In the genomic region with DNA sequence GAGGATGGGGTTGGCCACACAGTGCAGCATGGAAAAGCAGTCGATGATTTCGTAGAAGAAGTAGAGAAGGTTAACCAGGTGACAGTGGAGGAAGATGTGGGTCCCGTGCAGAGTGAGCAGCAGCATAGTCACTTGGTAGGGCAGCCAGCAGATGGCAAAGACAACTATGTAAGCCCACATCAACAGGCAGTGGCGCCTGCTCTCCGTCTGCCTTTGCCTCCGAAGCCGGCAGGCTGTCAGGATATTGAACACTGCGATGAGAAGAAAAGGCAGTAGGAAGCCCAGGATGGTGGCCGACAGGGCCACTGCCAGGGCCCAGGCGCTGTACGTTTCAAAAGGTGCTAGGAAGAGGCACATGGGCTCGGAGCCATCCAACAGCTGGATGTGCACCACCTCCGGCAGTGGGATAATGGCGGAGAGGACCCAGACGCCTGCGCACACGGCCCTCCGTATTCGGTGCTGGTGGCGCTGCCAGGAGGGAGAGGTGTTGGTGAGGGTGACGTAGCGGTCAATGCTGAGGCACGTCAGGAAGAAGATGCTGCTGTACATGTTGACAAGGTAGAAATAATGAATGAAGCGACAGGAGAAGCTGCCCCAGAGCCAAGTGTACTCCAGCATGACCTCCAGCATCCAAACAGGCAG, we compare ENCODE assay signal across 8 mouse cellular contexts. TPM values are rescaled to one million over a fixed set of nuclear protein-coding genes. Genes with fewer than 3 reads are reported as not detected.
DNase-seq lines count a peak whose midpoint lies in the region; ATAC-seq and TF ChIP-seq lines count a peak whose summit lies in the region.

No protein-coding gene starts in this region.

- peak overlapping the region; percentile 54 for H3K4me2 ChIP-seq in lung, embryonic 14.5 days
- peak overlapping the region; percentile 43 for H3K4me2 ChIP-seq in forebrain, embryonic 13.5 days
- H3K4me2 ChIP-seq in intestine, embryonic 14.5 days (ENCODE audit: low read length) = peak overlapping the region; percentile 31
- H3K4me2 ChIP-seq in neural tube, embryonic 14.5 days (ENCODE audit: low read depth, low read length) = peak overlapping the region; percentile 9; the same call in 1 of the 2 replicates

- H3K4me3 ChIP-seq in lung, embryonic 14.5 days (ENCODE audit: low read depth, low read length) = peak overlapping the region; percentile 24
- H3K4me3 ChIP-seq in forebrain, embryonic 13.5 days = peak overlapping the region; percentile 14; the same call in 1 of the 2 replicates
- H3K4me3 ChIP-seq in intestine, embryonic 14.5 days (ENCODE audit: low read depth, low read length) = no peak overlapping the region
- H3K4me3 ChIP-seq in neural tube, embryonic 14.5 days (ENCODE audit: low read depth, low read length) = no peak overlapping the region; the same call in 1 of the 2 replicates

- 0 out of 2 replicates have a peak overlapping the region, but pooled peaks have one; percentile 18 for H3K27ac ChIP-seq in lung, embryonic 14.5 days (ENCODE audit: low read depth)
- H3K27ac ChIP-seq in forebrain, embryonic 13.5 days = no peak overlapping the region
- H3K27ac ChIP-seq in intestine, embryonic 14.5 days (ENCODE audit: low read depth) = no peak overlapping the region
- no peak overlapping the region for H3K27ac ChIP-seq in neural tube, embryonic 14.5 days (ENCODE audit: low read depth, low read length)

- intact Hi-C loops in gastrocnemius, postnatal 14 days (cut with DNase I; ENCODE audit: low total_unique reads) = no loop called here

- no peak for DNase-seq in lung, embryonic 14.5 days
- DNase-seq in lung, postnatal 36 days = no peak
- DNase-seq in intestine, embryonic 14.5 days (ENCODE audit: low spot score) = no peak
- no peak for DNase-seq in adrenal gland, adult 2 months
- no peak for DNase-seq in cerebellum, postnatal 4 days (ENCODE audit: low spot score in 2 of 2)
- DNase-seq in gastrocnemius, postnatal 14 days = no peak

- H3K9ac ChIP-seq in lung, embryonic 14.5 days = no peak overlapping the region; the same call in 1 of the 2 replicates
- H3K9ac ChIP-seq in forebrain, embryonic 13.5 days = 0 out of 2 replicates have a peak overlapping the region, but pooled peaks have one; percentile 9
- H3K9ac ChIP-seq in intestine, embryonic 14.5 days (ENCODE audit: low read length) = no peak overlapping the region
- H3K9ac ChIP-seq in neural tube, embryonic 14.5 days (replicated peaks; ENCODE audit: low read depth, low read length) = no peak overlapping the region

- 49% methylated on average over 24 of the region's 24 CpGs for WGBS in lung, embryonic 14.5 days
- WGBS in forebrain, embryonic 13.5 days = 53% methylated on average over 24 of the region's 24 CpGs
- WGBS in intestine, embryonic 14.5 days = 56% methylated on average over 24 of the region's 24 CpGs
- WGBS in neural tube, embryonic 14.5 days = 50% methylated on average over 24 of the region's 24 CpGs

- TF ChIP-seq CTCF in lung, embryonic 14.5 days (IDR thresholded peaks at IDR 0.05; ENCODE audit: low read depth) = no peak

- H3K9me3 ChIP-seq in lung, embryonic 14.5 days (ENCODE audit: low read depth, low read length) = no peaks in the 10 kb centered on the region
- no peaks in the 10 kb centered on the region for H3K9me3 ChIP-seq in forebrain, embryonic 13.5 days (replicated peaks)
- no peaks in the 10 kb centered on the region for H3K9me3 ChIP-seq in intestine, embryonic 14.5 days (ENCODE audit: control insufficient read depth, low read length)
- no peaks in the 10 kb centered on the region for H3K9me3 ChIP-seq in neural tube, embryonic 14.5 days (ENCODE audit: control insufficient read depth, low read length)

- peaks cover 30% of the 10 kb centered on the region for H3K36me3 ChIP-seq in lung, embryonic 14.5 days (ENCODE audit: insufficient read depth)
- peaks cover 35% of the 10 kb centered on the region for H3K36me3 ChIP-seq in forebrain, embryonic 13.5 days (ENCODE audit: poor library complexity, severe bottlenecking)
- peaks cover 16% of the 10 kb centered on the region for H3K36me3 ChIP-seq in intestine, embryonic 14.5 days (ENCODE audit: control insufficient read depth, insufficient read depth, low read length)
- peaks cover 15% of the 10 kb centered on the region for H3K36me3 ChIP-seq in neural tube, embryonic 14.5 days (ENCODE audit: control insufficient read depth, insufficient read depth, low read length)

- H3K4me1 ChIP-seq in lung, embryonic 14.5 days (ENCODE audit: insufficient read depth) = 0 out of 2 replicates have a peak, but pooled peaks cover 5% of the 10 kb centered on the region
- 0 out of 2 replicates have a peak, but pooled peaks cover 5% of the 10 kb centered on the region for H3K4me1 ChIP-seq in forebrain, embryonic 13.5 days
- peaks cover 10% of the 10 kb centered on the region; the same call in 1 of the 2 replicates for H3K4me1 ChIP-seq in intestine, embryonic 14.5 days (replicated peaks; ENCODE audit: control insufficient read depth, insufficient read depth, low read length)
- H3K4me1 ChIP-seq in neural tube, embryonic 14.5 days (ENCODE audit: control insufficient read depth, insufficient read depth, low read length) = peaks cover 2% of the 10 kb centered on the region; the same call in 1 of the 2 replicates

- ATAC-seq in lung, embryonic 14.5 days (ENCODE audit: insufficient read depth) = no peak
- ATAC-seq in forebrain, embryonic 13.5 days = 0 out of 2 replicates have a peak, but pooled peaks have one; percentile 30
- no peak for ATAC-seq in intestine, embryonic 14.5 days (replicated peaks; ENCODE audit: low FRiP score, low TSS enrichment, low read depth)
- ATAC-seq in neural tube, embryonic 14.5 days (ENCODE audit: low read depth) = no peak

- no peaks in the 10 kb centered on the region for H3K27me3 ChIP-seq in lung, embryonic 14.5 days (ENCODE audit: insufficient read depth, low read length)
- no peaks in the 10 kb centered on the region for H3K27me3 ChIP-seq in forebrain, embryonic 13.5 days
- no peaks in the 10 kb centered on the region for H3K27me3 ChIP-seq in intestine, embryonic 14.5 days (replicated peaks; ENCODE audit: control insufficient read depth, insufficient read depth, low read length)
- H3K27me3 ChIP-seq in neural tube, embryonic 14.5 days (ENCODE audit: control insufficient read depth, insufficient read depth, low read length) = no peaks in the 10 kb centered on the region

RNA-seq across cellular contexts. Expression of gene Gpr182, which starts 1.3 kb away (rescaled TPM):
- polyA plus RNA-seq in lung, embryonic 14.5 days (2014; fragmentation: Nextera tagmentation; extraction: Ambion mirVana) = 2.6 and 3.2 TPM in 2 replicates
- polyA plus RNA-seq in forebrain, embryonic 13.5 days (2015; fragmentation: Nextera tagmentation; extraction: Ambion mirVana) = 0.39 and 0.48 TPM in 2 replicates
- polyA plus RNA-seq in intestine, embryonic 14.5 days (2014; fragmentation: Nextera tagmentation; extraction: Ambion mirVana) = 0.39 and 0.43 TPM in 2 replicates
- polyA plus RNA-seq in neural tube, embryonic 14.5 days (2014; fragmentation: Nextera tagmentation; extraction: Ambion mirVana) = 0.13 and 0.33 TPM in 2 replicates
- total RNA-seq in adrenal gland, adult 2 months (2021) = 1 to 10 TPM; 8.2 to 8.5 TPM
- polyA plus RNA-seq in adrenal gland, adult 2 months (2012; rRNA removed) = 18.5 and 21.0 TPM in 2 replicates
- under 1 TPM; 0.47 to 0.80 TPM for total RNA-seq in gastrocnemius, postnatal 14 days (2021)

RNA-seq across cellular contexts. Expression of gene Rdh1, which starts 9.3 kb away (rescaled TPM):
- 0.04 TPM in 1 of 2 replicates, not detected in the other for polyA plus RNA-seq in lung, embryonic 14.5 days (2014; fragmentation: Nextera tagmentation; extraction: Ambion mirVana)
- not detected in 2 replicates for polyA plus RNA-seq in forebrain, embryonic 13.5 days (2015; fragmentation: Nextera tagmentation; extraction: Ambion mirVana)
- 0.07 TPM in 1 of 2 replicates, not detected in the other for polyA plus RNA-seq in intestine, embryonic 14.5 days (2014; fragmentation: Nextera tagmentation; extraction: Ambion mirVana)
- polyA plus RNA-seq in neural tube, embryonic 14.5 days (2014; fragmentation: Nextera tagmentation; extraction: Ambion mirVana) = not detected in 2 replicates
- total RNA-seq in adrenal gland, adult 2 months (2021) = 1 to 10 TPM in 1 of 2 experiments, under 1 TPM in 1; 0.41 to 1.5 TPM
- 0.98 and 1.4 TPM in 2 replicates for polyA plus RNA-seq in adrenal gland, adult 2 months (2012; rRNA removed)
- total RNA-seq in gastrocnemius, postnatal 14 days (2021) = under 1 TPM in 1 of 2 experiments, not detected in 1; 0.16 TPM

RNA-seq across cellular contexts. Expression of gene Rdh16f1, which starts 9.3 kb away (rescaled TPM):
- polyA plus RNA-seq in lung, embryonic 14.5 days (2014; fragmentation: Nextera tagmentation; extraction: Ambion mirVana) = not detected in 2 replicates
- not detected in 2 replicates for polyA plus RNA-seq in forebrain, embryonic 13.5 days (2015; fragmentation: Nextera tagmentation; extraction: Ambion mirVana)
- polyA plus RNA-seq in intestine, embryonic 14.5 days (2014; fragmentation: Nextera tagmentation; extraction: Ambion mirVana) = not detected in 2 replicates
- polyA plus RNA-seq in neural tube, embryonic 14.5 days (2014; fragmentation: Nextera tagmentation; extraction: Ambion mirVana) = 0.25 TPM in 1 of 2 replicates, not detected in the other
- total RNA-seq in adrenal gland, adult 2 months (2021) = 1 to 10 TPM; 1.1 to 2.9 TPM
- 1.5 TPM in 2 replicates for polyA plus RNA-seq in adrenal gland, adult 2 months (2012; rRNA removed)
- under 1 TPM; 0.24 to 0.51 TPM for total RNA-seq in gastrocnemius, postnatal 14 days (2021)

RNA-seq across cellular contexts. Expression of gene Zbtb39, which starts 10.9 kb away (rescaled TPM):
- polyA plus RNA-seq in lung, embryonic 14.5 days (2014; fragmentation: Nextera tagmentation; extraction: Ambion mirVana) = 4.2 and 4.4 TPM in 2 replicates
- 4.3 TPM in 2 replicates for polyA plus RNA-seq in forebrain, embryonic 13.5 days (2015; fragmentation: Nextera tagmentation; extraction: Ambion mirVana)
- 3.9 and 4.1 TPM in 2 replicates for polyA plus RNA-seq in intestine, embryonic 14.5 days (2014; fragmentation: Nextera tagmentation; extraction: Ambion mirVana)
- 4.8 TPM in 2 replicates for polyA plus RNA-seq in neural tube, embryonic 14.5 days (2014; fragmentation: Nextera tagmentation; extraction: Ambion mirVana)
- total RNA-seq in adrenal gland, adult 2 months (2021) = 10 to 100 TPM; 11.0 to 11.8 TPM
- polyA plus RNA-seq in adrenal gland, adult 2 months (2012; rRNA removed) = 5.6 and 5.8 TPM in 2 replicates
- 1 to 10 TPM; 4.7 to 4.9 TPM for total RNA-seq in gastrocnemius, postnatal 14 days (2021)

RNA-seq across cellular contexts. Expression of gene Rdh9, which starts 25.9 kb away (rescaled TPM):
- 0.34 TPM in 1 of 2 replicates, not detected in the other for polyA plus RNA-seq in lung, embryonic 14.5 days (2014; fragmentation: Nextera tagmentation; extraction: Ambion mirVana)
- polyA plus RNA-seq in forebrain, embryonic 13.5 days (2015; fragmentation: Nextera tagmentation; extraction: Ambion mirVana) = 0.13 and 0.17 TPM in 2 replicates
- 0.07 TPM in 1 of 2 replicates, not detected in the other for polyA plus RNA-seq in intestine, embryonic 14.5 days (2014; fragmentation: Nextera tagmentation; extraction: Ambion mirVana)
- 0.22 TPM in 1 of 2 replicates, not detected in the other for polyA plus RNA-seq in neural tube, embryonic 14.5 days (2014; fragmentation: Nextera tagmentation; extraction: Ambion mirVana)
- under 1 TPM in 1 of 2 experiments, not detected in 1; 0.46 TPM for total RNA-seq in adrenal gland, adult 2 months (2021)
- polyA plus RNA-seq in adrenal gland, adult 2 months (2012; rRNA removed) = 0.22 and 0.31 TPM in 2 replicates
- under 1 TPM in 1 of 2 experiments, not detected in 1; 0.24 TPM for total RNA-seq in gastrocnemius, postnatal 14 days (2021)

Comparison
In these comparisons a context has a peak if more than half of its experiments do, and no peak if none do; other contexts are left out.
1. H3K4me3 ChIP-seq: peak in lung, embryonic 14.5 days (single experiment) and forebrain, embryonic 13.5 days (single experiment); none in intestine, embryonic 14.5 days (single experiment) and neural tube, embryonic 14.5 days (single experiment).
2. Peak in every context shown above with its lines, with median percentiles within 50 percentile points of each other: H3K4me2 ChIP-seq.